Mouse (Mus musculus): Measurements from ENCODE around the gene Foxp2.

Gene Foxp2

GRCm38 (mm10) chr6:14901183-14901970 is at the start of gene Foxp2:
Gene Foxp2 (plus strand): TSS chr6:14901349.
- no peak for DNase-seq (ENCODE audit: low read depth, low spot score)

DNA sequence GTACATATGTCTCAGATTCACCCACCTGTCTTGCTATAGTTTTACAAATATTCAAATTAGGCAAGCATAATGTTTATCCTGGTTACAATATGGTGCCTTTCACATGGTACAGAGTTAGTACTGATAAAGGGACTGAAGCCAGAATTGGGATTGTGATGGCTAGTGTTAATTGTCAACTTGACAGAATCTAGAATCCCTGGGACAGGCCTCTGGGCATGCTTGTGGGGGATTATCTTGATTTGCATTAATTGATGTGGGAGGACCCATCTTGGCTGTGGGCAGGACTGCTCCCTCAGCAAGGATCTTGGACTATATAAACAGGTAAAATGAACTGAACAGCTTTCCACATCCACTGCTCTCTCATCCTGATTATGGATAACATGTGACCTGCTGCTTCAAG is 15.9 kb upstream of the Foxp2 start:
- DNase-seq (ENCODE audit: low read depth, low spot score), result no peak

GRCm38 (mm10) chr6:14897028-14897427 is 4.1 kb upstream of the Foxp2 start:
- no peak for DNase-seq (ENCODE audit: low read depth, low spot score)

- no peak for DNase-seq (ENCODE audit: low read depth, low spot score)
Observed at GRCm38 (mm10) chr6:14898096-14898855, 2.9 kb upstream of the Foxp2 start.

- no peak for DNase-seq (ENCODE audit: low read depth, low spot score)
Observed at GRCm38 (mm10) chr6:14899021-14899610, 2.0 kb upstream of the Foxp2 start.

GRCm38 (mm10) chr6:14899936-14900578 is 1.1 kb upstream of the Foxp2 start:
- DNase-seq (ENCODE audit: low read depth, low spot score), result no peak

- no peak for DNase-seq (ENCODE audit: low read depth, low spot score)
Observed at GRCm38 (mm10) chr6:14900579-14901021, 549 bp upstream of the Foxp2 start.

DNA sequence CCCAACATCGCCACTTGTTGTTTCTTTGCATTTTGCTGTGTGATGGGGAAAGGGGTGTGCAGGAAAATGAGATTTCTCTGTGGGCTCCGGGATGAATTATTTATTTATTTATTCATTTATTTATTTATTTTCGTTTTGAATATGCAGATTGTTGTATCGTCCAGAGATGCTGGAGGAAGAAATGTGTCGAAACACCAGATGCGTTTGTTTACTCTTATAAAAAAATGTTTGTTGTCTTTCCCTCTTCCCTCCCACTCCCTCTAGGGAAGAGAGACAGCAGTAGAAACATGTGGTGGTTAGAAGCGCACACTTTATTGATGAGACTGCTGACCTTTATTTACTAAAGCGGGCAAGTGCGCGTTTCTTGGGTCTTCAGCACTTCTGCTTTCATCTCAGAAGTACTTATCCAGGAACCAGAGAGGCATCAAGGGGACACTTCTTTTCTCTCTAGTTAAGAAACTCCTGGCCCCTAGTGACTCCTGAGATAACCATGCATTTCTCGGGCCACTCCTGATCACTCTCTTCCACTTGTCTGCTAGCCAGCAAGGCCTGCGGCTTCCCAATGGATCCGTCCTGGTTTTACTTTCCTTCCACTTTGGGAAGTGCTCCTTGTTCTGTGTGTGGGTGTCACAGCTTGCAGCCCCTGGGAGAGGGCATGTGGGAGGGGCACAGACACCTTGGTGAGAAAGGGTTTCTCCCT is 972 bp downstream of the Foxp2 start:
- no peak for DNase-seq (ENCODE audit: low read depth, low spot score)

DNA sequence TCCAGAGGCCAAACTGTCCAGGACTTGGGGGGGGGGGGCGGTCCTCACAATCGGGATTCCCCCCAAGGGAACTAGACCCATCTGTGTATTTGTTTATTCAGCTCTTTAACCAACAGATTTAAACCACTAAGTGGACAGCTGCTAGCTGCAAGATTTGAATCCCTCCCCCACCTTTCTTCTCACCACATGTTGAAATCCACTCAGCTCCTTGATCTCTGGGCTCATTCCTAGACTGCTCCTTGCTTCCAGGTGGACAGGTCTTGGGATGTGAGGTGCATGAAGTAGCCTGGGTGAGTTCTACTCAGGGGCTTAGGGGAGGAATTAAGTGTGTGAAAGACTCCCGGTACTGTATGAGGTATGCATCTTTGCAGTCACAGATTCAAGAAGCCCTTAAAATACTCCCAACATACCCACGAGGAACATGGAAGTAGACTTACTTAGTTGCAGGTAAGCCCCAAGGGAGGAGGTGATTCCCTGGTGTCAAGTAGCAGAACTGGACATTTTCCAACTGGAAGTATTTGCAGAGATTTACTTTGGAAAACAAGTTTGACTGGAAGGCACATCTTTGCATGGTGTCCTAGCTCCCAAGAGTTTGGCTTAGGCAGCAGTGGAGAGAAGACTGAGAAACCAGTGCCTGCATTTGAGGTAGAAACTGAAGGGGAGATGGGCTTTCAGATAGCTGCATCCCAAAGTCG is 2.3 kb downstream of the Foxp2 start:
- no peak for DNase-seq (ENCODE audit: low read depth, low spot score)

DNA sequence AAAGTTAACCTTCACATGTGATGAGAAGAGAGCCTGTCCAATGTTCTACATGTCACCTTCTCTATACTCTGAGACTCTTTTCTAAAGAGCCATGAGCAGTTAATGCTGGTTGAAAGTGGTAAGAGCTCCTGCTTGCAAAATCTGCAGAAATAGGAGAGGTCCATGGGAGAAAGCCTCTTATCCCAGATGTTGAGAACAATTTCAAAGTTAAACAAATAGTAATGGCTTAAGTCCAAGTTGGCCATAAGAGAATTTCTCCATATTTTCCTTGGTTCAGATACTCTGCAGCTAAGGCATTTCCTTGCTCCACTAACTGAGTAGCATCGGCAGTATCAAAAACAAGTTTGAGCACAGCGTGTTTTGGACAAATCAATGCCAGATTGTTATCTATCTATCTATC is 13.9 kb downstream of the Foxp2 start:
- no peak for DNase-seq (ENCODE audit: low read depth, low spot score)

DNA sequence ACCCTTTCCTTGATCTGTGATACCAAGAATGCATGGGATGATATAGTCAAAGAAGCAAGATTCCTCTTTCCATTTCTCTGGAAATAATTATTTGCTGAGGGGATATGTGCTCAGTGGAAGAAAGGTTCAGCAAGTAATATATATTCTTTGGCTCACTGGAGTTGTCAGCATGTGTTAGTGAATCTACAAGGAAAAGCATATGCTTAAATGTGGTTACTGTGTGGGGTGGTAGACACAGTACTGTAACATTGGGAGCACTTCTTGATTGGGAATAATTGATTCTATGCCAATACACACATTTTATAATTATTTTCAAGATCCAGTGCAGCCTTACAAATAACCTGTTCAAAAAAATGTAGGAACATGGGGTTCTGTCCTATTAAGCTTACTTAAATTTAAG is 21.6 kb downstream of the Foxp2 start:
- no peak for DNase-seq (ENCODE audit: low read depth, low spot score)

DNA sequence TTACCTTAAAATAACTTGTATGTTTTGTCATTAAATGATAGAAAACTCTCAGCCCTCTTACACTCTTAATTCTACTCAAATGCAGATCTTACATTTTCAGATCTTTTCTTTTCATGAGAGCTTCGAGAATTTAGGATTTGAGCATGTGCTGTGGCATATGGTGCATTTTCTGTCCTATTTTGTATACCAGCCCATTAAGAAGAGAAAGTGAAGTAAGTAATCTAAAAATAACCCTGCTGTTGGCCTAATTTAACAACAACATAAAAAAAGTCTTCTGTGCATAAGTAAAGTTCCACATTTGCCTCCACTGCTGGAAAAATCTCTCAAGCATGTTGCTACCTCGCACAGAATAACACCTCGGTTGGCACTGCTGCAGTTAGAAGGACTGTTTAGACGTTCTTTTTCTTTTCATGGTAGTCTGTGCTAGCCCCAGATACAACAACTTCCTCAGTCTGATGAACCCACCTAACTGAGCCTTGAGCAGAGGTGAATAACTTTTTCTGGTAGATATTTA is 23.9 kb downstream of the Foxp2 start:
- DNase-seq (ENCODE audit: low read depth, low spot score), result no peak

- DNase-seq (ENCODE audit: low read depth, low spot score), result no peak
Observed at GRCm38 (mm10) chr6:14951060-14951459, 49.9 kb downstream of the Foxp2 start.

DNA sequence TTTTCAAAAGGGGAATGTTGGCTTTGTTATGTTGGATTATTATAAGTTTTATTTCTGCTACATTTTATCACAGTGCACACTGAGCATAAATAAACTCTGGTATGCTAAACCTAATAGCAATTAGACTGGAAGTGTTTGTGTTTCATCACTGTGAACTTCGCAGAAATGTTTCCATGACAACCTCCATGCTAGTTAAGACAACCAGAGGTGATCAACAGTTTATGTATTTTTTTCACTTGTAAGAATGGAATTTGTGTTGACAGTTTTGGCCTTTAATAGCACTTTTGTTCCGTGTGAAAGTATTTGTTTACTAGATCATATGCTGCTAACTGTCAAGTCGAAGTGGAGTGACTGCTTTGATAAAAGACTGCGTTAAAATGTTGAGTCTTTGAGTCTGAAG is 51.6 kb downstream of the Foxp2 start:
- no peak for DNase-seq (ENCODE audit: low read depth, low spot score)

GRCm38 (mm10) chr6:14977042-14977441 is 75.9 kb downstream of the Foxp2 start:
- no peak for DNase-seq (ENCODE audit: low read depth, low spot score)

- DNase-seq (ENCODE audit: low read depth, low spot score), result no peak
Observed at GRCm38 (mm10) chr6:14978201-14978600, 77.1 kb downstream of the Foxp2 start.

DNA sequence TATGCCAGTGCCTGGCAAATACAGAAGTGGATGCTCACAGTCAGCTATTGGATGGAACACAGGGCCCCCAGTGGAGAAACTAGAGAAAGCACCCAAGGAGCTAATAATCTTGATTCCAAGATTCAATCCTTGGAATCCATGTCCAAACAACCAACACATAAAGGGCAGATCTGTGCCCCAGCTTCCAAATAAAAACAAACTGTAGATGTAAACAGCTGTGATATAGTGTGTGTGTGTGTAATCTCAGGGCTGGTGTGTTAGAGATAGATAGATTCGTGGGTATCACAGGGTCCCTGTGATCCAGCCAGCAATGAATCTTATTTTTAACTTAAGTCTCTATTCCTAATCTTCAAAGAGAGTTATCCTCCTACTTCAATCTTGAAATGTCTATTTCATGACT is 107.0 kb downstream of the Foxp2 start:
- no peak for DNase-seq (ENCODE audit: low read depth, low spot score)

DNA sequence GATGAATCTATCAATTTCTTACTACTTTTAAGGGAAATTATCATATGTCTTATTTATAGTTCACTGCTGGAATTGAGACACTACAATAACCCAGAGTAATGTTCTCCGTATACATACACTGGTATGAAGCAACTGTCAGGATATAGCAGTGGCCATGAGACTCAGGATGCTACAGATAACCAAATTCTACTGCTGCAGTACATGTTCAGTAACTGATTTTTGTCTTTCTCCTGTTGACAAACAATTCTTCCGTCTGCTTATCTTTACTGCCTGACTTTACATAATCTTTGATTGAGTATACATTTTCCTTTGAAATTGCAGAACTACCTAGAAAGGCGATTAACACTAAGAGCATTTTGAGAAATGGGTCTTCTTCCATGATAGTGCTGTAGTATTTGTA is 127.3 kb downstream of the Foxp2 start:
- DNase-seq (ENCODE audit: low read depth, low spot score), result no peak

- no peak for DNase-seq (ENCODE audit: low read depth, low spot score)
Observed at GRCm38 (mm10) chr6:15029446-15030125, 128.4 kb downstream of the Foxp2 start.

DNA sequence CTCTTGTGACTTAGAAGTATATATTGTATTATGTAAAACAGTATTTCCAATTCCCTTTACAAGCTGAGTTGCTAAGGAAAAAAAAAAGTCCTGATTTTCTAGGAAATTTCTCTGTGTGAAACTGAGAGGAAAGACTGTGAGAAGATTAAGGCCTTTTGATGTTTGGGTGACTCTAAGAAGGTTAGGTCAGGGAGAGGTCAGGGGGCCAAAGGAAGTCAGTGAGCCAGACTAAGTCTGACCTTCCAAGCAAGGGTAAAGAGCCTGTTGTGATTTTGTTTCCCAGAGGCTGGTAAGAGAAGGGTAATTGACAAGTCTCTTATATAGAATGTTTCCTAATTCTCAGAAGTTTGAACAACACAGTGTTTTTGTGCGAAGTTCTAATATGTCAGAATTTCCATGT is 162.1 kb downstream of the Foxp2 start:
- no peak for DNase-seq (ENCODE audit: low read depth, low spot score)

Data from retina, adult 2 months (tissue).